Mouse (Mus musculus) right cerebral cortex, postnatal 36 days (tissue): ENCODE results near the gene Fads3.

ENCODE experiments used
- DNase-seq, 2 experiments: peaks; one replicate each; pipeline ENCODE4 v3.0.0; 2022; ENCODE audit warnings: low spot score in 2 of 2, mixed read lengths in 1 of 2

Gene Fads3

GRCm38 (mm10) chr19:10108129-10108528, 66.8 kb downstream of the Fads3 start:
- DNase-seq, result no peak

- DNase-seq, result no peak
Observed at GRCm38 (mm10) chr19:10108666-10109065, 67.3 kb downstream of the Fads3 start.
